8 mouse cellular contexts compared by ENCODE assay signal in genomic region chr8:90907516-90907847, GRCm38 (mm10).
DNase-seq lines count a peak whose midpoint lies in the region; ATAC-seq and TF ChIP-seq lines count a peak whose summit lies in the region.

No protein-coding gene starts in this region.

- TF ChIP-seq POLR2A in kidney, adult 2 months (IDR thresholded peaks at IDR 0.05; ENCODE audit: low read depth, low read length) = no peak

- intact Hi-C loops in gastrocnemius, postnatal 36 days (cut with DNase I) = loop anchor here (5.0 kb wide), 1 partner anchor 35 kb away; no protein-coding TSS in a partner anchor

- H3K27ac ChIP-seq in kidney, adult 2 months (ENCODE audit: insufficient read depth, low read depth, low read length) = peak overlapping the region; percentile 79
- H3K27ac ChIP-seq in hindbrain, embryonic 13.5 days = peak overlapping the region; percentile 89
- H3K27ac ChIP-seq in midbrain, embryonic 11.5 days (ENCODE audit: low read depth, low read length) = no peak overlapping the region

- no peaks in the 10 kb centered on the region for H3K36me3 ChIP-seq in kidney, adult 2 months (ENCODE audit: control insufficient read depth, insufficient read depth, low read length)
- no peaks in the 10 kb centered on the region for H3K36me3 ChIP-seq in hindbrain, embryonic 13.5 days
- H3K36me3 ChIP-seq in midbrain, embryonic 11.5 days (ENCODE audit: control insufficient read depth, insufficient read depth, low read length) = no peaks in the 10 kb centered on the region

- 11% methylated on average over 10 of the region's 10 CpGs for WGBS in kidney, adult 2 months
- 22% methylated on average over 10 of the region's 10 CpGs for WGBS in hindbrain, embryonic 13.5 days
- WGBS in midbrain, embryonic 11.5 days = 24% methylated on average over 10 of the region's 10 CpGs

- peak overlapping the region; percentile 98 for H3K4me2 ChIP-seq in hindbrain, embryonic 13.5 days
- peak overlapping the region; percentile 100 for H3K4me2 ChIP-seq in midbrain, embryonic 11.5 days

- ATAC-seq in hindbrain, embryonic 13.5 days (ENCODE audit: low FRiP score) = no peak
- no peak for ATAC-seq in midbrain, embryonic 11.5 days (ENCODE audit: low FRiP score)
- ATAC-seq in monocyte, adult 5-6 weeks (replicated peaks; ENCODE audit: insufficient number of reproducible peaks, low FRiP score, low TSS enrichment, poor library complexity, severe bottlenecking) = no peak

- no peak for TF ChIP-seq CTCF in kidney, adult 2 months (conservative IDR thresholded peaks at IDR 0.05; ENCODE audit: insufficient read depth, insufficient read length, low read depth, low read length)

- peak overlapping the region; percentile 86 for H3K9ac ChIP-seq in hindbrain, embryonic 13.5 days
- H3K9ac ChIP-seq in midbrain, embryonic 11.5 days (ENCODE audit: low read length) = peak overlapping the region; percentile 70

- peak overlapping the region; percentile 79 for H3K4me3 ChIP-seq in kidney, adult 2 months (ENCODE audit: insufficient read depth, low read depth, low read length)
- H3K4me3 ChIP-seq in hindbrain, embryonic 13.5 days = peak overlapping the region; percentile 81
- H3K4me3 ChIP-seq in midbrain, embryonic 11.5 days (ENCODE audit: low read depth, low read length) = peak overlapping the region; percentile 84

- no peaks in the 10 kb centered on the region for H3K4me1 ChIP-seq in kidney, adult 2 months (ENCODE audit: control insufficient read depth, insufficient read depth, low read length)
- peaks cover 18% of the 10 kb centered on the region; the same call in 1 of the 2 replicates for H3K4me1 ChIP-seq in hindbrain, embryonic 13.5 days (replicated peaks)
- peaks cover 12% of the 10 kb centered on the region for H3K4me1 ChIP-seq in midbrain, embryonic 11.5 days (ENCODE audit: control insufficient read depth, insufficient read depth, low read length)

- H3K9me3 ChIP-seq in hindbrain, embryonic 13.5 days = no peaks in the 10 kb centered on the region
- no peaks in the 10 kb centered on the region for H3K9me3 ChIP-seq in midbrain, embryonic 11.5 days (ENCODE audit: control insufficient read depth, low read length)

- peak; percentile 71 for DNase-seq in kidney, adult 2 months
- no peak for DNase-seq in kidney, adult 18-20 months
- DNase-seq in adipocyte (ENCODE audit: low spot score) = peak; percentile 28
- DNase-seq in midbrain, embryonic 11.5 days (ENCODE audit: low spot score, missing footprints) = no peak
- DNase-seq in gastrocnemius, postnatal 36 days = no peak
- no peak for DNase-seq in lung, postnatal 10 days

- no peaks in the 10 kb centered on the region for H3K27me3 ChIP-seq in kidney, adult 2 months (replicated peaks; ENCODE audit: control insufficient read depth, insufficient read depth, low read length)
- no peaks in the 10 kb centered on the region for H3K27me3 ChIP-seq in hindbrain, embryonic 13.5 days
- no peaks in the 10 kb centered on the region for H3K27me3 ChIP-seq in midbrain, embryonic 11.5 days (ENCODE audit: control insufficient read depth, insufficient read depth, low read length)

Comparison
In these comparisons a context has a peak if more than half of its experiments do, and no peak if none do; other contexts are left out.
1. DNase-seq: peak in kidney, adult 2 months (single experiment) and adipocyte (single experiment); none in kidney, adult 18-20 months (single experiment), midbrain, embryonic 11.5 days (single experiment), gastrocnemius, postnatal 36 days (0 of 2) and lung, postnatal 10 days (single experiment).
2. Peak in every context shown above with its lines, with median percentiles within 50 percentile points of each other: H3K4me3 ChIP-seq.